In the genomic region with DNA sequence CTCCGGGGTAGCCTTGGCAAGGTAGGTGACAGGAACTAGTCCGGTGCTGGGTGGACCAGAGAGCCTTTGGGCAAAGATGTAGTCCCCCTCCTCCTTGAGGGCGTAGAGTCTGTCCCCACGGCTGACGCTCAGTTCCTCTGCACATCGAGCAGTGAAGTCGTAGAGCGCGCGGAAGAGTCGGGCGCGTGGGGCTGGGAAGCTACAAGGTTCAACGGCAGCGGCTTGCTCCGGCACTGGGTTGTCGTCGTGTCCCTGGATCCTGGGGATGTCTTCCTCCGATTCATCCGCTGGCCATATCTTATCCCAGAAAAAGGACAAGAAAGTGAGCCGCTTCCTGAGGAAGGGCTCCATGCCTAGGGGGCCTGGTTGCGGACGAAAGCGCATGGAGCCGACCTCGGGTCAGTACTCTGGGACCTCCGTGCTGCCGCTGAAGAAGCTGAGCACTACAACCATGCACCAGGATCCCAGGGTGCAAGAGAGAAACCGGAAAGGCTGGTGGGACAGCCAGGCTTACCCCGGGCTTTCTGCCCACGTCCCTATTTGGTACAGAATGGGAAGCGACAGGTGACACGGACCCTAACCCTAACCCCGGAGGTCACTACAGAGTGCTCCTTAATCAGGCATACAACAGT, we compare ENCODE assay signal across 8 mouse cellular contexts. TPM values are rescaled to one million over a fixed set of nuclear protein-coding genes. Genes with fewer than 3 reads are reported as not detected.
DNase-seq lines count a peak whose midpoint lies in the region; ATAC-seq and TF ChIP-seq lines count a peak whose summit lies in the region.

No protein-coding gene starts in this region.

- peak overlapping the region; percentile 46 for H3K4me2 ChIP-seq in forebrain, embryonic 16.5 days (ENCODE audit: low read length)
- H3K4me2 ChIP-seq in limb, embryonic 15.5 days: peak overlapping the region; percentile 40
- H3K4me2 ChIP-seq in neural tube, embryonic 13.5 days: peak overlapping the region; percentile 52

- no peak overlapping the region for H3K9ac ChIP-seq in forebrain, embryonic 16.5 days (replicated peaks; ENCODE audit: low read depth, low read length)
- H3K9ac ChIP-seq in limb, embryonic 15.5 days: no peak overlapping the region
- H3K9ac ChIP-seq in neural tube, embryonic 13.5 days: peak overlapping the region; percentile 43; the same call in 1 of the 2 replicates

- no peak for ATAC-seq in forebrain, embryonic 16.5 days
- no peak for ATAC-seq in limb, embryonic 15.5 days (ENCODE audit: insufficient number of reproducible peaks, low FRiP score, low TSS enrichment, low read depth)
- no peak for ATAC-seq in neural tube, embryonic 13.5 days (ENCODE audit: low read depth)

- H3K4me3 ChIP-seq in cerebellum, adult 2 months (replicated peaks; ENCODE audit: insufficient read depth, low read depth, low read length): peak overlapping the region; percentile 15
- H3K4me3 ChIP-seq in forebrain, embryonic 16.5 days (replicated peaks; ENCODE audit: low read length): peak overlapping the region; percentile 29
- H3K4me3 ChIP-seq in limb, embryonic 15.5 days: peak overlapping the region; percentile 25
- peak overlapping the region; percentile 27 for H3K4me3 ChIP-seq in neural tube, embryonic 13.5 days

- no peaks in the 10 kb centered on the region for H3K4me1 ChIP-seq in cerebellum, adult 2 months (ENCODE audit: control insufficient read depth, insufficient read depth, low read length)
- H3K4me1 ChIP-seq in forebrain, embryonic 16.5 days (replicated peaks; ENCODE audit: control insufficient read depth, insufficient read depth, low read length): peaks cover 9% of the 10 kb centered on the region
- H3K4me1 ChIP-seq in limb, embryonic 15.5 days: peaks cover 14% of the 10 kb centered on the region
- H3K4me1 ChIP-seq in neural tube, embryonic 13.5 days (replicated peaks): peaks cover 13% of the 10 kb centered on the region

- H3K27ac ChIP-seq in cerebellum, adult 2 months (ENCODE audit: insufficient read depth, low read length): no peak overlapping the region
- H3K27ac ChIP-seq in forebrain, embryonic 16.5 days (ENCODE audit: low read length): no peak overlapping the region
- no peak overlapping the region for H3K27ac ChIP-seq in limb, embryonic 15.5 days
- no peak overlapping the region for H3K27ac ChIP-seq in neural tube, embryonic 13.5 days (replicated peaks)

- H3K9me3 ChIP-seq in forebrain, embryonic 16.5 days (ENCODE audit: control insufficient read depth, low read length): no peaks in the 10 kb centered on the region
- H3K9me3 ChIP-seq in limb, embryonic 15.5 days: no peaks in the 10 kb centered on the region
- H3K9me3 ChIP-seq in neural tube, embryonic 13.5 days: no peaks in the 10 kb centered on the region

- no peaks in the 10 kb centered on the region for H3K36me3 ChIP-seq in forebrain, embryonic 16.5 days (ENCODE audit: control insufficient read depth, insufficient read depth)
- H3K36me3 ChIP-seq in limb, embryonic 15.5 days: no peaks in the 10 kb centered on the region
- H3K36me3 ChIP-seq in neural tube, embryonic 13.5 days: no peaks in the 10 kb centered on the region

- no peak for TF ChIP-seq CTCF in cerebellum, adult 2 months (IDR thresholded peaks at IDR 0.05; ENCODE audit: borderline replicate concordance, insufficient read depth, low read depth, low read length)

- no peaks in the 10 kb centered on the region for H3K27me3 ChIP-seq in cerebellum, adult 2 months (ENCODE audit: control insufficient read depth, insufficient read depth, low read length)
- H3K27me3 ChIP-seq in forebrain, embryonic 16.5 days (replicated peaks; ENCODE audit: control insufficient read depth, insufficient read depth, low read length): peaks cover 30% of the 10 kb centered on the region
- peaks cover 39% of the 10 kb centered on the region for H3K27me3 ChIP-seq in limb, embryonic 15.5 days
- H3K27me3 ChIP-seq in neural tube, embryonic 13.5 days: peaks cover 48% of the 10 kb centered on the region

- WGBS in cerebellum, adult 2 months: 4% methylated on average over 34 of the region's 34 CpGs
- WGBS in forebrain, embryonic 16.5 days: 2% methylated on average over 34 of the region's 34 CpGs
- WGBS in limb, embryonic 15.5 days: 3% methylated on average over 34 of the region's 34 CpGs
- 3% methylated on average over 34 of the region's 34 CpGs for WGBS in neural tube, embryonic 13.5 days

- no peak for DNase-seq in cerebellum, adult 2 months
- no peak for DNase-seq in cerebellum, postnatal 10 days
- DNase-seq in Muller cell, postnatal 12 days (ENCODE audit: inconsistent ontology term): peak; percentile 5
- no peak for DNase-seq in left cerebral cortex, adult 18-20 months (ENCODE audit: low spot score in 2 of 2)
- DNase-seq in frontal cortex, postnatal 10 days (ENCODE audit: low spot score in 2 of 2): no peak

- TF ChIP-seq POLR2A in cerebellum, adult 2 months (IDR thresholded peaks at IDR 0.05; ENCODE audit: borderline replicate concordance, insufficient read depth, low read length): no peak

RNA-seq across cellular contexts. Expression of gene Srms, which starts 0.5 kb away (rescaled TPM):
- 0.41 and 0.46 TPM in 2 replicates for polyA plus RNA-seq in cerebellum, adult 2 months (2012; rRNA removed)
- polyA plus RNA-seq in forebrain, embryonic 16.5 days (2015; fragmentation: Nextera tagmentation; extraction: Ambion mirVana): 0.08 and 0.09 TPM in 2 replicates
- 0.26 and 0.41 TPM in 2 replicates for polyA plus RNA-seq in limb, embryonic 15.5 days (2015; fragmentation: Nextera tagmentation; extraction: Ambion mirVana)
- 0.14 and 0.22 TPM in 2 replicates for polyA plus RNA-seq in neural tube, embryonic 13.5 days (2015; fragmentation: Nextera tagmentation; extraction: Ambion mirVana)
- under 1 TPM; 0.33 to 0.46 TPM for total RNA-seq in left cerebral cortex, adult 18-20 months (2021)

RNA-seq across cellular contexts. Expression of gene Fndc11, which starts 7.3 kb away (rescaled TPM):
- polyA plus RNA-seq in cerebellum, adult 2 months (2012; rRNA removed): 0.46 TPM in 1 of 2 replicates, not detected in the other
- not detected in 2 replicates for polyA plus RNA-seq in forebrain, embryonic 16.5 days (2015; fragmentation: Nextera tagmentation; extraction: Ambion mirVana)
- 0.14 and 0.25 TPM in 2 replicates for polyA plus RNA-seq in limb, embryonic 15.5 days (2015; fragmentation: Nextera tagmentation; extraction: Ambion mirVana)
- polyA plus RNA-seq in neural tube, embryonic 13.5 days (2015; fragmentation: Nextera tagmentation; extraction: Ambion mirVana): not detected in 2 replicates
- not detected for total RNA-seq in left cerebral cortex, adult 18-20 months (2021)

RNA-seq across cellular contexts. Expression of gene Ptk6, which starts 9.9 kb away (rescaled TPM):
- polyA plus RNA-seq in cerebellum, adult 2 months (2012; rRNA removed): 0.03 and 0.07 TPM in 2 replicates
- not detected in 2 replicates for polyA plus RNA-seq in forebrain, embryonic 16.5 days (2015; fragmentation: Nextera tagmentation; extraction: Ambion mirVana)
- 2.1 and 2.2 TPM in 2 replicates for polyA plus RNA-seq in limb, embryonic 15.5 days (2015; fragmentation: Nextera tagmentation; extraction: Ambion mirVana)
- not detected in 2 replicates for polyA plus RNA-seq in neural tube, embryonic 13.5 days (2015; fragmentation: Nextera tagmentation; extraction: Ambion mirVana)
- total RNA-seq in left cerebral cortex, adult 18-20 months (2021): not detected

RNA-seq across cellular contexts. Expression of gene Ppdpf, which starts 25.5 kb away (rescaled TPM):
- polyA plus RNA-seq in cerebellum, adult 2 months (2012; rRNA removed): 110 and 111 TPM in 2 replicates
- 433 and 453 TPM in 2 replicates for polyA plus RNA-seq in forebrain, embryonic 16.5 days (2015; fragmentation: Nextera tagmentation; extraction: Ambion mirVana)
- polyA plus RNA-seq in limb, embryonic 15.5 days (2015; fragmentation: Nextera tagmentation; extraction: Ambion mirVana): 230 and 254 TPM in 2 replicates
- 331 and 431 TPM in 2 replicates for polyA plus RNA-seq in neural tube, embryonic 13.5 days (2015; fragmentation: Nextera tagmentation; extraction: Ambion mirVana)
- total RNA-seq in left cerebral cortex, adult 18-20 months (2021): 10 to 100 TPM; 74.7 to 76.8 TPM

RNA-seq across cellular contexts. Expression of gene Helz2, which starts 29.3 kb away (rescaled TPM):
- polyA plus RNA-seq in cerebellum, adult 2 months (2012; rRNA removed): 2.4 and 2.8 TPM in 2 replicates
- 0.42 and 0.51 TPM in 2 replicates for polyA plus RNA-seq in forebrain, embryonic 16.5 days (2015; fragmentation: Nextera tagmentation; extraction: Ambion mirVana)
- polyA plus RNA-seq in limb, embryonic 15.5 days (2015; fragmentation: Nextera tagmentation; extraction: Ambion mirVana): 1.3 and 1.4 TPM in 2 replicates
- polyA plus RNA-seq in neural tube, embryonic 13.5 days (2015; fragmentation: Nextera tagmentation; extraction: Ambion mirVana): 0.22 and 0.32 TPM in 2 replicates
- total RNA-seq in left cerebral cortex, adult 18-20 months (2021): 1 to 10 TPM; 2.7 to 3.2 TPM
